In genomic region chr11:4848483-4849248, GRCm38 (mm10) we compare ENCODE assay signal across 8 mouse cellular contexts. TPM values are rescaled to one million over a fixed set of nuclear protein-coding genes. Genes with fewer than 3 reads are reported as not detected.
DNase-seq lines count a peak whose midpoint lies in the region; ATAC-seq and TF ChIP-seq lines count a peak whose summit lies in the region.

No protein-coding gene starts in this region.

- peak overlapping the region; percentile 30; the same call in 1 of the 2 replicates for H3K27ac ChIP-seq in cerebellum, adult 2 months (ENCODE audit: insufficient read depth, low read length)
- H3K27ac ChIP-seq in limb, embryonic 13.5 days, result peak overlapping the region; percentile 84
- H3K27ac ChIP-seq in midbrain, embryonic 12.5 days (replicated peaks), result peak overlapping the region; percentile 85

- peak; percentile 16 for ATAC-seq in inflammation-experienced regulatory T-cells, adult 6 months
- ATAC-seq in limb, embryonic 13.5 days (ENCODE audit: low FRiP score, low read depth), result no peak
- peak; percentile 69 for ATAC-seq in midbrain, embryonic 12.5 days (ENCODE audit: low FRiP score, low read depth)

- peak overlapping the region; percentile 76 for H3K4me2 ChIP-seq in limb, embryonic 13.5 days (replicated peaks)
- H3K4me2 ChIP-seq in midbrain, embryonic 12.5 days (replicated peaks), result peak overlapping the region; percentile 74

- DNase-seq in heart, adult 18-20 months, result peak; percentile 37 to 63
- DNase-seq in heart, adult 9 months (ENCODE audit: low spot score in 2 of 2), result no peak
- DNase-seq in cerebellum, adult 2 months, result peak in 1 of 2 experiments; percentile 60
- DNase-seq in frontal cortex, postnatal 10 days (ENCODE audit: low spot score in 2 of 2), result peak; percentile 9 to 38
- peak; percentile 26 to 46 for DNase-seq in spleen, postnatal 14 days (ENCODE audit: low spot score in 2 of 2)

- H3K4me1 ChIP-seq in cerebellum, adult 2 months (ENCODE audit: control insufficient read depth, insufficient read depth, low read length), result no peaks in the 10 kb centered on the region; the same call in 1 of the 2 replicates
- H3K4me1 ChIP-seq in limb, embryonic 13.5 days, result peaks cover 16% of the 10 kb centered on the region
- H3K4me1 ChIP-seq in midbrain, embryonic 12.5 days, result peaks cover 16% of the 10 kb centered on the region

- H3K27me3 ChIP-seq in cerebellum, adult 2 months (ENCODE audit: control insufficient read depth, insufficient read depth, low read length), result no peaks in the 10 kb centered on the region
- no peaks in the 10 kb centered on the region for H3K27me3 ChIP-seq in limb, embryonic 13.5 days
- no peaks in the 10 kb centered on the region for H3K27me3 ChIP-seq in midbrain, embryonic 12.5 days

- no peaks in the 10 kb centered on the region for H3K9me3 ChIP-seq in limb, embryonic 13.5 days
- H3K9me3 ChIP-seq in midbrain, embryonic 12.5 days, result no peaks in the 10 kb centered on the region

- peak overlapping the region; percentile 95 for H3K9ac ChIP-seq in limb, embryonic 13.5 days
- peak overlapping the region; percentile 95 for H3K9ac ChIP-seq in midbrain, embryonic 12.5 days (replicated peaks)

- TF ChIP-seq POLR2A in cerebellum, adult 2 months (IDR thresholded peaks at IDR 0.05; ENCODE audit: borderline replicate concordance, insufficient read depth, low read length), result no peak

- TF ChIP-seq CTCF in cerebellum, adult 2 months (IDR thresholded peaks at IDR 0.05; ENCODE audit: borderline replicate concordance, insufficient read depth, low read depth, low read length), result no peak

- peak overlapping the region; percentile 80 for H3K4me3 ChIP-seq in cerebellum, adult 2 months (replicated peaks; ENCODE audit: insufficient read depth, low read depth, low read length)
- peak overlapping the region; percentile 99 for H3K4me3 ChIP-seq in limb, embryonic 13.5 days
- peak overlapping the region; percentile 98 for H3K4me3 ChIP-seq in midbrain, embryonic 12.5 days

- WGBS in cerebellum, adult 2 months, result 1% methylated on average over 50 of the region's 50 CpGs
- WGBS in limb, embryonic 13.5 days, result under 1% methylated on average over 50 of the region's 50 CpGs
- 2% methylated on average over 50 of the region's 50 CpGs for WGBS in midbrain, embryonic 12.5 days

- 0 out of 2 replicates have a peak, but pooled peaks cover 8% of the 10 kb centered on the region for H3K36me3 ChIP-seq in limb, embryonic 13.5 days
- H3K36me3 ChIP-seq in midbrain, embryonic 12.5 days, result no peaks in the 10 kb centered on the region; the same call in 1 of the 2 replicates

RNA-seq across cellular contexts. Expression of gene Nf2, which starts 0.7 kb away (rescaled TPM):
- total RNA-seq in heart, adult 18-20 months (2021), result 10 to 100 TPM; 70.8 to 76.9 TPM
- polyA plus RNA-seq in cerebellum, adult 2 months (2012; rRNA removed), result 50.2 and 52.3 TPM in 2 replicates
- polyA plus RNA-seq in inflammation-experienced regulatory T-cells, adult 6 months (2017; shearing (Covaris generic)), result 10 to 100 TPM; 18.7 to 22.5 (median 19.3) TPM
- 55.2 and 56.9 TPM in 2 replicates for polyA plus RNA-seq in limb, embryonic 13.5 days (2015; fragmentation: Nextera tagmentation; extraction: Ambion mirVana)
- 70.9 and 76.3 TPM in 2 replicates for polyA plus RNA-seq in midbrain, embryonic 12.5 days (2016; fragmentation: Nextera tagmentation; extraction: Ambion mirVana)

RNA-seq across cellular contexts. Expression of gene Nipsnap1, which starts 25.1 kb away (rescaled TPM):
- 1 to 10 TPM in 1 of 2 experiments, under 1 TPM in 1; 0.55 to 2.1 TPM for total RNA-seq in heart, adult 18-20 months (2021)
- polyA plus RNA-seq in cerebellum, adult 2 months (2012; rRNA removed), result 70.4 and 75.9 TPM in 2 replicates
- 10 to 100 TPM; 39.9 to 64.8 (median 57.5) TPM for polyA plus RNA-seq in inflammation-experienced regulatory T-cells, adult 6 months (2017; shearing (Covaris generic))
- polyA plus RNA-seq in limb, embryonic 13.5 days (2015; fragmentation: Nextera tagmentation; extraction: Ambion mirVana), result 75.2 and 78.7 TPM in 2 replicates
- 95.0 and 95.8 TPM in 2 replicates for polyA plus RNA-seq in midbrain, embryonic 12.5 days (2016; fragmentation: Nextera tagmentation; extraction: Ambion mirVana)

RNA-seq across cellular contexts. Expression of gene Thoc5, which starts 46.5 kb away (rescaled TPM):
- total RNA-seq in heart, adult 18-20 months (2021), result 10 to 100 TPM; 17.1 to 17.3 TPM
- polyA plus RNA-seq in cerebellum, adult 2 months (2012; rRNA removed), result 49.6 and 56.8 TPM in 2 replicates
- 10 to 100 TPM; 32.7 to 43.7 (median 36.2) TPM for polyA plus RNA-seq in inflammation-experienced regulatory T-cells, adult 6 months (2017; shearing (Covaris generic))
- polyA plus RNA-seq in limb, embryonic 13.5 days (2015; fragmentation: Nextera tagmentation; extraction: Ambion mirVana), result 36.2 and 36.9 TPM in 2 replicates
- polyA plus RNA-seq in midbrain, embryonic 12.5 days (2016; fragmentation: Nextera tagmentation; extraction: Ambion mirVana), result 56.3 and 61.8 TPM in 2 replicates

Comparison
In these comparisons a context has a peak if more than half of its experiments do, and no peak if none do; other contexts are left out.
1. DNase-seq: peak in heart, adult 18-20 months (2 of 2), frontal cortex, postnatal 10 days (2 of 2) and spleen, postnatal 14 days (2 of 2); none in heart, adult 9 months (0 of 2).
2. H3K27ac ChIP-seq: peak in every context shown above with its lines; median percentile 85 in midbrain, embryonic 12.5 days; 84 in limb, embryonic 13.5 days; 30 in cerebellum, adult 2 months.
3. Peak in every context shown above with its lines, with median percentiles within 50 percentile points of each other: H3K4me3 ChIP-seq.